Mouse (Mus musculus): Measurements from ENCODE around the gene Zcchc7.
A peak's percentile ranks its signal among the peaks of the same experiment; 100 is the strongest.
"Not testable (repeated sequence)": the region's sequence is repeated elsewhere in the genome, so short reads cannot be mapped to it uniquely, and the experiment has no call there.

The Zcchc7 gene

GRCm38 (mm10) chr4:44757131-44757530 lies 1.5 kb downstream of the Zcchc7 start:
- not testable (repeated sequence) for DNase-seq (ENCODE audit: low spot score in 2 of 2)

GRCm38 (mm10) chr4:44774890-44775289 lies 19.2 kb downstream of the Zcchc7 start:
- no peak for DNase-seq (ENCODE audit: low spot score in 2 of 2)

- DNase-seq (ENCODE audit: low spot score in 2 of 2): peak; percentile 12 to 18
Measured at GRCm38 (mm10) chr4:44776651-44777050, 21.0 kb downstream of the Zcchc7 start.

- DNase-seq (ENCODE audit: low spot score in 2 of 2): no peak
Measured at GRCm38 (mm10) chr4:44777101-44777500, 21.4 kb downstream of the Zcchc7 start.

GRCm38 (mm10) chr4:44777711-44778110 lies 22.0 kb downstream of the Zcchc7 start:
- no peak for DNase-seq (ENCODE audit: low spot score in 2 of 2)

GRCm38 (mm10) chr4:44778316-44778715 lies 22.6 kb downstream of the Zcchc7 start:
- no peak for DNase-seq (ENCODE audit: low spot score in 2 of 2)

- no peak for DNase-seq (ENCODE audit: low spot score in 2 of 2)
Measured at GRCm38 (mm10) chr4:44780462-44781157, 24.9 kb downstream of the Zcchc7 start.

GRCm38 (mm10) chr4:44781494-44781893 lies 25.8 kb downstream of the Zcchc7 start:
- no peak for DNase-seq (ENCODE audit: low spot score in 2 of 2)

GRCm38 (mm10) chr4:44783566-44784292 lies 28.1 kb downstream of the Zcchc7 start:
- DNase-seq (ENCODE audit: low spot score in 2 of 2): no peak

GRCm38 (mm10) chr4:44812855-44813254 lies 57.2 kb downstream of the Zcchc7 start:
- no peak for DNase-seq (ENCODE audit: low spot score in 2 of 2)

GRCm38 (mm10) chr4:44813770-44814169 lies 58.1 kb downstream of the Zcchc7 start:
- DNase-seq (ENCODE audit: low spot score in 2 of 2): no peak

- DNase-seq (ENCODE audit: low spot score in 2 of 2): no peak
Measured at GRCm38 (mm10) chr4:44816584-44816983, 60.9 kb downstream of the Zcchc7 start.

GRCm38 (mm10) chr4:44830609-44831008 lies 74.9 kb downstream of the Zcchc7 start:
- no peak for DNase-seq (ENCODE audit: low spot score in 2 of 2)

GRCm38 (mm10) chr4:44851835-44852251 lies 96.2 kb downstream of the Zcchc7 start:
- DNase-seq (ENCODE audit: low spot score in 2 of 2): no peak

- DNase-seq (ENCODE audit: low spot score in 2 of 2): no peak
Measured at GRCm38 (mm10) chr4:44871591-44871990, 115.9 kb downstream of the Zcchc7 start.

GRCm38 (mm10) chr4:44872048-44872447 lies 116.4 kb downstream of the Zcchc7 start:
- no peak for DNase-seq (ENCODE audit: low spot score in 2 of 2)

- no peak for DNase-seq (ENCODE audit: low spot score in 2 of 2)
Measured at GRCm38 (mm10) chr4:44880065-44880623, 124.5 kb downstream of the Zcchc7 start.

- DNase-seq (ENCODE audit: low spot score in 2 of 2): no peak
Measured at GRCm38 (mm10) chr4:44886143-44886542, 130.5 kb downstream of the Zcchc7 start.

- DNase-seq (ENCODE audit: low spot score in 2 of 2): no peak
Measured at GRCm38 (mm10) chr4:44891344-44891743, 135.7 kb downstream of the Zcchc7 start.

- DNase-seq (ENCODE audit: low spot score in 2 of 2): no peak
Measured at GRCm38 (mm10) chr4:44905651-44906271, 150.1 kb downstream of the Zcchc7 start.

GRCm38 (mm10) chr4:44906399-44906798 lies 150.7 kb downstream of the Zcchc7 start:
- DNase-seq (ENCODE audit: low spot score in 2 of 2): no peak

- no peak for DNase-seq (ENCODE audit: low spot score in 2 of 2)
Measured at GRCm38 (mm10) chr4:44910065-44910464, 154.4 kb downstream of the Zcchc7 start.

Data from frontal cortex, postnatal 36 days (tissue).